Mouse (Mus musculus) left cerebral cortex, postnatal 14 days (tissue): ENCODE results near the gene Msi2. TPM values are rescaled to one million over a fixed set of nuclear protein-coding genes. Genes with fewer than 3 reads are reported as not detected.
A peak's percentile ranks its signal among the peaks of the same experiment; 100 is the strongest.

ENCODE experiments used
- DNase-seq, 2 experiments: peaks; one replicate each; pipeline ENCODE4 v3.0.0; 2021 to 2022; ENCODE audit warnings: low spot score in 2 of 2, mixed read lengths in 1 of 2
- intact Hi-C: fragments of 180-260 bp; cut with DNase I; formaldehyde crosslinking; loops from one replicate; pipeline ENCODE4 v1.15.1; 2025
- total RNA-seq, 2 experiments: library from RNA; stranded (reverse); gene quantifications; 2 replicates each; pipeline ENCODE4 v1.2.3; 2021

Gene Msi2
- total RNA-seq, 2 experiments from 2014 or later: 97.8 to 103 TPM

- intact Hi-C loops: loop anchor here (5.0 to 10.0 kb wide), 2 partner anchors 44 to 131 kb away; partner anchors contain the start of gene Msi2
- no peak for DNase-seq
Observed at GRCm38 (mm10) chr11:88583259-88583833, 135.0 kb downstream of the Msi2 start.

GRCm38 (mm10) chr11:88582781-88583180, 135.5 kb downstream of the Msi2 start:
- intact Hi-C loops: loop anchor here (5.0 to 10.0 kb wide), 2 partner anchors 45 to 132 kb away; partner anchors contain the start of gene Msi2
- DNase-seq: no peak

- DNase-seq: no peak
- intact Hi-C loops: loop anchor here (5.0 to 10.0 kb wide), 2 partner anchors 45 to 133 kb away; partner anchors contain the start of gene Msi2
Observed at GRCm38 (mm10) chr11:88582021-88582707, 136.1 kb downstream of the Msi2 start.

DNA sequence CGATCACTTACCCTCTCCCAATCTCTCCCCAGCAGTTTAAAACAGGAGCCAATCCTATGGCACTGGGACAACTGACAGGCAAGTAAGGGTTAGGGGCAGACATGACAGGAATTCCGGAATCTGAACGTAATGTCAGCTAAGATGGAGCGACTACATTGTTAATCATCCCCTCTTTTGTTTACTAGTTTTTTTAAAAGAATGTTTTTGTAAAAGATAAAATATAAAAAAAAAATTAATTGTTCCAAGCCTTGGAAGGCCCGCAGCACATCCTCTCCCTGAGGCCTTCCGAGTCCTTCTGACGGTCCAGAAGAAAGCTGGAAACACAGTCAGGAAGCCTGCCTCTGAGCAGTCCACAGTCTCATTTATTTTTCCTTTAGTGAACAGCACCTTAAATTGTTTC, 136.9 kb downstream of the Msi2 start:
- no peak for DNase-seq
- intact Hi-C loops: loop anchor here (5.0 to 10.0 kb wide), 2 partner anchors 46 to 133 kb away; partner anchors contain the start of gene Msi2

DNA sequence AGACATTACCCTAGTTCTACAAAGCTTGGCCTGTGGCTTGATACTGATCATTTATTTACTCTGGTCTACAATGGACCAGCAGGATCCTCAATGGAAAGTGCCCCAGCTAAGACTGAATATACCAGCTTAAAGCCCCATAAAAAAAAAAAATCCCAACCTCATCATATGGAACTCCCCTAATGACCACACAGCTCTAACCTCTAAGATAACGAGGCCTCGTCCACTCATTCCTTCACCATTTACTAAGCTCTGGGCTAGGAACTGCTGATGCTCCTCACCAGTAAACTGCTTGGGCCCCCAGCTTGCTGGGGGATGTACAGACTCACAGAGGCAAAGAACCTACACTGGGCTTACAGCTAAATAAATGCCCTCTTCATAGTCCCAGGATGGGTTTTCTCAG, 139.6 kb downstream of the Msi2 start:
- intact Hi-C loops: no loop called here
- no peak for DNase-seq

DNA sequence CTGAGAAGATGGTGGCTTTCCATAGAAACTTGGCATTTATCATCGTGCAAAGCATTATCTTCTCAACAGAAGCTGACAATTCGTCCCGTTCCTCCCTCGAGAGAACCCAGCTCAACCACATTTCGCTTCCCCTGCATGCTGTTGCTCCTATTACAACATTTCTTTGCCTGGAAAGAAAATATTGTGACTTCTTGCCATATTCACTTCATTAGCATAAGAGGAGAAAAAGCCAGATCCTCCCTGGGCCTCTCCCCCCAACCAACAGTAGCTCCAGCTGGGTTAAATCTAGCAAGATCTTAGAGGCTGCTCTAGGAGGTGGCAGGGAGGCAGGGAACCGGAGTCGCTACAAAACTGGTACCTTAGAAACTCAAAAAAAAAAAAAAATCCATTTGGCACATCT, 141.2 kb downstream of the Msi2 start:
- intact Hi-C loops: no loop called here

GRCm38 (mm10) chr11:88576233-88576998, 141.9 kb downstream of the Msi2 start:
- intact Hi-C loops: no loop called here
- no peak for DNase-seq

More for the DNA sequence above, 141.2 kb downstream of the Msi2 start:
- no peak for DNase-seq

- intact Hi-C loops: no loop called here
- peak; percentile 57 to 59 for DNase-seq
Observed at GRCm38 (mm10) chr11:88574575-88575360, 143.5 kb downstream of the Msi2 start.

DNA sequence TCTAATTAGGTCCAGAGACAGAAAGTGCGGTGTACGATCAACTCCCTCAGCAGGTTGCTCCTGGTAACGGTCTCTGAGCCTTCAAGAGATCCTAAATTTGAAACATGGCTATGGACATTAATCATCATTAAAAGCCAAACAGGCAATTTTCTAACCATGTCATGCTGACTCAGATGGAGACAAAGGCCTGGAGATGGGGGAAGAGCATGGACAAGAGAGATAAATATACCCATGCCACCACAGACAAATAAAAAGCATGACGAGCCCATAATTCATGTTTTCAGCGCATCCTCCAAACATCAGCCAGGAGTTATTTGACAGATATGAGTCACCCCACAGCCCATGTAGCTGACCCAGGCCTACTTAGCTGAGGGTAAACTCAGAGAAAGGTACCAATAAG, 145.3 kb downstream of the Msi2 start:
- intact Hi-C loops: no loop called here
- no peak for DNase-seq

- intact Hi-C loops: no loop called here
- DNase-seq: no peak
Observed at GRCm38 (mm10) chr11:88572461-88572860, 145.9 kb downstream of the Msi2 start.

GRCm38 (mm10) chr11:88570715-88571202, 147.6 kb downstream of the Msi2 start:
- intact Hi-C loops: no loop called here
- no peak for DNase-seq

DNA sequence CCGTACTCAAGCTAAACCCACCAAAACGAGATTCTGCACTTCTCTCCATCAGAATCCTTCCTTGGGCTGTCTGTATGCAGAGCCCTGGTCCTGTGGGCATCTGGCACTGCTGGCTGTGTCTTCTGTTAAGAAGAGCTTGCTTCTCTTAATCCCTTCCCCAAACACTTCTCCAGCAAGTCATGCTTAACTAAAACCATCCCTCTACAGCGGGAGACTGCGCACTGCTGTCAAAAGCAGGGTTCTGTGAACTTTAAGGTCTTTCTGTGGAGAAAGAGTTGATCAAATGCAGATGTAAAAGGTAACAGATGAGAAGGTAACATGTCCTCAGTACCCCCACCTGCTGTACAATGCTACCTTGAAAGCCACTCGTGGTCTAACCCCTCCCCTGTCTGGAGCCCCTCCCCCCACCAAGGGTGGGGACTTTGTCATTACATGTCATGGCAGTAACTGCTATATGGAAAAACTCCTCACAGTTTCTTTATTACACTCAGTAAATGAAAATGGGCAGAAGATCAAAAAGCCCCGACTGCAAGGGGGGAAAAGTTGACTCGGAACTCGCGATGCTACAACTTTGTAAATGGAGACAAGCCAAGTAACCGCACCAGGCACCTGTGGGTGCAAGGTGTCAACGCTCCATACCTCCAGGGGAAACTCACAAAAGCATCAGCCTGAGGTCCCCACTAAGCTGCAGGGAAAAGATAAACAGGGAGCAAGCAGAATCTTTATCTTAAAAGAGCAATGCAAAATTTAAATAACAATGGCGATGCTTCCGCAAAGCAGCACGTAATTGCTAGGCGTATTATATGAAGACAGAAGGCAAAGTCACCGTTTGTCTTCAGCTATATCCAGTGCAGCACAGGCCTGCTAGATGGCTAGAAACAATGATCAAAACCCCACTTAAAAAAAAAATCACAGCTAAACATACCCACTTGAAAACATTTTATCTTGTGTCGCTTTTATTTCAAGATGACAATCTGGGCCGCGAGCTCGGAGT, 151.4 kb downstream of the Msi2 start:
- no peak for DNase-seq
- intact Hi-C loops: no loop called here

DNA sequence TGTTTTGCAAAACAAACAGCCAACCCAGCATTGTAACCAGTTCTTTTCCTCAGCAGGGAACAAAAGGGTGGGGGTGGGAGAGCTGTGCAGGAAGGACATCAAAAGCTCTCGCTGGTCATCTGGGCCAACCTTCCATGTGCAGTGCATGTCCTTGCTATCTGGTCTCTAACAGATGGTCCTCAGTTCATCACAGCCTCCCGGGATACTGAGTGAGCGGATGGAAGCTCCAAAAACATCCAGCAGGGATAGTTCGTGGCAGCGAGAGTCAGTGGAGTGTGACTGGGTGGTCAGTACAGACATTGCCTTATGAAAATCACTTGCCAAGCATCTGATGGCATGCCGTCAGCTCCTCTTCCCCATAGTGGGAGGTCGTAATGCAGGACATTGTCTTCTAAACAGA, 153.5 kb downstream of the Msi2 start:
- no peak for DNase-seq
- intact Hi-C loops: no loop called here

- intact Hi-C loops: no loop called here
- DNase-seq: no peak
Observed at GRCm38 (mm10) chr11:88564363-88564762, 153.9 kb downstream of the Msi2 start.

DNA sequence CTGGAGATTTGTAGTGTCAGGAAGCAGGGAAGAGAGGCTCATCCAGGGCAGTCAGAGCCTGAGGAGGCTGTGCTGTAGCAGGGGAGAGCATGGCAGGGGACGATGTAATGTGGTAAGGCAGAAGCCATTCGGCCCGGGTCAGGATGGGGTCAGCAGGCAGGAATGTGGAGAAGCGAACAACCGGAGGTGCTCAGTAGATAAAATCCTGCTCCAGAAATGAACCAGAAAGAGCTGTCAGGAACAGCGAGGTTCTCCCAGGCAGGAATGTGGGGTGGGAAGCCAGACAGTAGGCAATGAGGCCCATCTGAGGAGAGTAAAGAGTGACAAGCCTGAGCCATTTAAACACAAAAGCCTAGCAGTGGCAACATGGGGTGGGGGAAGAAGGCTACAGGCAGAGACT, 157.1 kb downstream of the Msi2 start:
- DNase-seq: no peak
- intact Hi-C loops: no loop called here

DNA sequence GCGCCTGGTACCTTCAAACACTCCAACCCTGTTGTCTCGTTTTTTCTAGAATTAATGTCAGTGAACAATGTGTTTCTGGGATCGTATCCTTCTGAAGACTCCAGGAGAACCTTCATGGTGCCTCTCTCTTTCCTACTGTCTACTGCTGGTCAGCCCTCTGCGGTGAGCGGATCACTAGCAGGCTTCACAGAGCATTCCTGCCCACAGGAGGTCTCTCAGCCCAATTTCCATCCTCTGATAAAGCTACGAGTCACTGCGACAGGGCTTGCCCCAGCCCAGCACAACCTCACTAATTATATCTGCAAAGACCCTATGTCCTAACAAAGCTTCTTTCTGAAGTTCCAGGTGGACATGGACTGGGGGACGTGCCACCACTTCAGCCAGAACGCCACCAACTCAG, 157.7 kb downstream of the Msi2 start:
- DNase-seq: no peak
- intact Hi-C loops: no loop called here

DNA sequence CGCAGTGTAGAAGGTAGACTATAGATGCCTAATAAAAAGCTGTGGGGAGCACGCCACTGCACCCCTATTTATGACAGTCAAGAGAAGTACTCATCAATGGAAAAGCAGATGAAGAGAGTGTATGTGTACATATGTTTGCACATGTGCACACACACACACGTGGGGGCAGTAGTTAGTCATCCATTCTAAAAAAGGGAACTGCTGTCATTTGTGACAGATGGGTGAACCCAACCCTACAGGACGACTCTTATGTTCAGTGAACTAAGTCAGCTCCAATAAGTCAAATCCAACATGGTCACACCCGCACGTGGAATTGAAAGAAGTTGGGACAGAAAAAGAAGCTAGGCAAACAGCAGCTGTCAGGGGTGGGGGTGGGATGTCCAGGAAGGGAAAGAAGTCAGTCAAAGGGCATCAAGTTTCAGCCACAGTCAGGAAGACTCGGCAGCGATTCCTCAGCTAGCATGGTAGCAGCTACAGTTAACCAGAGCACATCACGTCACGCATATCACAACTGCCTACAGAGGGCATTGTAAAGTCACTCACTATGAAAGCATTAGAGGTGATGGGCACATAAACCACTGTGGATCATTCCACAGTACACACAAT, 158.8 kb downstream of the Msi2 start:
- no peak for DNase-seq
- intact Hi-C loops: no loop called here

- no peak for DNase-seq
- intact Hi-C loops: no loop called here
Observed at GRCm38 (mm10) chr11:88558731-88559130, 159.6 kb downstream of the Msi2 start.
